ENCODE assay signal across 18 mouse cellular contexts in the genomic region with DNA sequence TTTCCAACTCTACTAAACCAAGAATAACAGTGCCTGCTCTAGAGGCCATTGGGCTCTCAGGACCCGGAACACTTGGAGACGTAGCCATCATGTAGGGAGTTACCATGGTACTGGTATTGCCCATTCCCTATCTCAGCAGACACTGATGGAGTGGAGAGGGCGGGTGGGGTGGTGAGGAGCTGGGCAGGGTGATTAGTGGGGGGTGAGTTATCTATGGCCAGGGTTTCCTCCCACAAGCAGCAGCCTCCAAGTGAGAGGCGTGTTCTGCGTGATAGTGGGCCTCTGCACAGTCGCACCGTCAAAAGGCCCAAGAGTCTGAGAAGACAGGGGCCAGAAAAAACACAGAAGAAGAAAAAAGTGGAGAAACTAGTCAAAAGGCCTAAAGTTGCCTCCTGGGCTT. TPM values are rescaled to one million over a fixed set of nuclear protein-coding genes. Genes with fewer than 3 reads are reported as not detected.
DNase-seq lines count a peak whose midpoint lies in the region; ATAC-seq and TF ChIP-seq lines count a peak whose summit lies in the region.
"Had no signal": no experiment of that assay in that cellular context is flagged by ENCODE, and none has a peak within 500 bp of the region (broad histone marks: within the 10 kb centered on the region; RNA-seq: fewer than 3 reads in every experiment).

No protein-coding gene starts in this region.

- DNase-seq in heart, embryonic 10.5 days (ENCODE audit: low spot score) = peak; percentile 81
- no peak for DNase-seq in heart, adult 18-20 months
- peak; percentile 5 for DNase-seq in 416B (ENCODE audit: low read depth)
- DNase-seq in liver, postnatal 0 days = peak; percentile 75
- no peak for DNase-seq in urinary bladder, adult 18-20 months (ENCODE audit: low spot score in 2 of 2)
- no peak for DNase-seq in cerebellum, postnatal 14 days
- DNase-seq: cerebellum, postnatal 36 days; forebrain, postnatal 0 days; gastrocnemius, postnatal 10 days; heart, postnatal 14 days; kidney, postnatal 25 days; lung, postnatal 4 days; right cerebral cortex, adult 18-20 months; thymus, adult 18-20 months had no signal

- H3K36me3 ChIP-seq in heart, embryonic 10.5 days = no peaks in the 10 kb centered on the region
- peaks cover 10% of the 10 kb centered on the region for H3K36me3 ChIP-seq in liver, postnatal 0 days (replicated peaks; ENCODE audit: insufficient read depth, low read length)
- no peaks in the 10 kb centered on the region for H3K36me3 ChIP-seq in hindbrain, embryonic 12.5 days
- H3K36me3 ChIP-seq: embryonic facial prominence, embryonic 15.5 days had no signal

- peaks cover 9% of the 10 kb centered on the region for H3K27me3 ChIP-seq in heart, embryonic 10.5 days (ENCODE audit: insufficient read depth, poor library complexity, severe bottlenecking)
- H3K27me3 ChIP-seq in liver, postnatal 0 days (ENCODE audit: insufficient read depth, low read length) = no peaks in the 10 kb centered on the region
- H3K27me3 ChIP-seq in hindbrain, embryonic 12.5 days = peaks cover 9% of the 10 kb centered on the region; the same call in 1 of the 2 replicates
- H3K27me3 ChIP-seq: embryonic facial prominence, embryonic 15.5 days had no signal

- H3K4me3 ChIP-seq in heart, embryonic 10.5 days = no peak overlapping the region
- H3K4me3 ChIP-seq in liver, postnatal 0 days (ENCODE audit: low read depth, low read length) = peak overlapping the region; percentile 27
- H3K4me3 ChIP-seq in hindbrain, embryonic 12.5 days = no peak overlapping the region
- H3K4me3 ChIP-seq: embryonic facial prominence, embryonic 15.5 days had no signal

- peaks cover 20% of the 10 kb centered on the region; the same call in 1 of the 2 replicates for H3K4me1 ChIP-seq in heart, embryonic 10.5 days
- H3K4me1 ChIP-seq in liver, postnatal 0 days (ENCODE audit: insufficient read depth) = peaks cover 27% of the 10 kb centered on the region
- H3K4me1 ChIP-seq in hindbrain, embryonic 12.5 days = peaks cover 14% of the 10 kb centered on the region

- ATAC-seq in erythroblast, adult 5-6 weeks (replicated peaks; ENCODE audit: low FRiP score, poor library complexity, severe bottlenecking) = peak; percentile 80
- peak; percentile 84 for ATAC-seq in liver, postnatal 0 days
- ATAC-seq in hindbrain, embryonic 12.5 days (ENCODE audit: low FRiP score) = no peak
- ATAC-seq: forebrain, postnatal 0 days; inflammation-experienced regulatory T-cells, adult 6 months had no signal

- TF ChIP-seq CTCF in liver, postnatal 0 days (IDR thresholded peaks at IDR 0.05; ENCODE audit: low read depth) = no peak

- H3K9me3 ChIP-seq in heart, embryonic 10.5 days = no peaks in the 10 kb centered on the region
- no peaks in the 10 kb centered on the region for H3K9me3 ChIP-seq in liver, postnatal 0 days (ENCODE audit: low read length)
- H3K9me3 ChIP-seq in hindbrain, embryonic 12.5 days (replicated peaks) = no peaks in the 10 kb centered on the region
- H3K9me3 ChIP-seq: embryonic facial prominence, embryonic 15.5 days had no signal

- H3K9ac ChIP-seq in liver, postnatal 0 days (replicated peaks) = peak overlapping the region; percentile 65; the same call in 1 of the 2 replicates
- no peak overlapping the region for H3K9ac ChIP-seq in hindbrain, embryonic 12.5 days
- H3K9ac ChIP-seq: embryonic facial prominence, embryonic 15.5 days; forebrain, postnatal 0 days had no signal

- H3K27ac ChIP-seq in heart, embryonic 10.5 days = peak overlapping the region; percentile 29; the same call in 1 of the 2 replicates
- H3K27ac ChIP-seq in liver, postnatal 0 days (ENCODE audit: low read depth) = peak overlapping the region; percentile 86
- H3K27ac ChIP-seq in hindbrain, embryonic 12.5 days = no peak overlapping the region
- H3K27ac ChIP-seq: embryonic facial prominence, embryonic 15.5 days had no signal

- TF ChIP-seq EP300 in liver, postnatal 0 days (IDR thresholded peaks at IDR 0.05; ENCODE audit: low read depth) = peak; percentile 95

- WGBS in heart, embryonic 10.5 days = 67% methylated on average over 7 of the region's 7 CpGs
- 52% methylated on average over 7 of the region's 7 CpGs for WGBS in liver, postnatal 0 days (ENCODE audit: insufficient replicate concordance)
- WGBS in hindbrain, embryonic 12.5 days = 90% methylated on average over 7 of the region's 7 CpGs

- peak overlapping the region; percentile 68 for H3K4me2 ChIP-seq in liver, postnatal 0 days (ENCODE audit: low read depth, low read length)
- no peak overlapping the region for H3K4me2 ChIP-seq in hindbrain, embryonic 12.5 days (replicated peaks)
- H3K4me2 ChIP-seq: embryonic facial prominence, embryonic 15.5 days had no signal

RNA-seq across cellular contexts. Expression of a gene that starts 12.0 kb away (rescaled TPM):
- 8.9 and 10.2 TPM in 2 replicates for polyA plus RNA-seq in heart, embryonic 10.5 days (2016; fragmentation: Nextera tagmentation; extraction: Ambion mirVana)
- 10 to 100 TPM; 19.5 to 19.6 TPM for total RNA-seq in heart, adult 18-20 months (2021)
- total RNA-seq in erythroblast, adult 5-6 weeks (2015; ENCODE audit: low replicate concordance) = 28.0 and 51.1 TPM in 2 replicates
- 40.2 and 59.4 TPM in 2 replicates for total RNA-seq in erythroblast, adult 5-6 weeks (2017; ENCODE audit: low replicate concordance)
- polyA plus RNA-seq in liver, postnatal 0 days (2015; fragmentation: Nextera tagmentation; extraction: Ambion mirVana) = 13.9 and 14.2 TPM in 2 replicates
- 2.3 and 2.7 TPM in 2 replicates for polyA plus RNA-seq in hindbrain, embryonic 12.5 days (2016; fragmentation: Nextera tagmentation; extraction: Ambion mirVana)

Comparison
In these comparisons a context has a peak if more than half of its experiments do, and no peak if none do; other contexts are left out.
1. DNase-seq: peak in heart, embryonic 10.5 days (single experiment), 416B (single experiment) and liver, postnatal 0 days (single experiment); none in heart, adult 18-20 months (0 of 2), urinary bladder, adult 18-20 months (0 of 2) and cerebellum, postnatal 14 days (0 of 2).